Mouse (Mus musculus): Measurements from ENCODE around the gene Cdc42ep1. TPM values are rescaled to one million over a fixed set of nuclear protein-coding genes. Genes with fewer than 3 reads are reported as not detected.

The Cdc42ep1 gene
- total and polyA plus RNA-seq, 3 experiments: 0.04 to 1.7 TPM; not detected in 1

- Histone ChIP-seq H3K9ac (ENCODE audit: control insufficient read depth, low read depth, low read length, poor library complexity, severe bottlenecking) (no peak overlapping the region), H3K27ac (ENCODE audit: control insufficient read depth, low read depth, low read length) (no peak overlapping the region)
- TF ChIP-seq NELFE (IDR thresholded peaks at IDR 0.05; ENCODE audit: low read depth, low read length) (no peak), POLR2AphosphoS5 (IDR thresholded peaks at IDR 0.05; ENCODE audit: borderline replicate concordance, low read depth, low read length) (no peak), ZKSCAN1 (IDR thresholded peaks at IDR 0.05; ENCODE audit: low read depth, low read length) (no peak), E2F4 (IDR thresholded peaks at IDR 0.05; ENCODE audit: borderline replicate concordance, low read depth, low read length) (no peak), POLR2A (IDR thresholded peaks at IDR 0.05; ENCODE audit: control insufficient read depth in 1 of 2, insufficient read depth in 1 of 2, low read depth in 1 of 2, low read length in 2 of 2, poor library complexity in 1 of 2) (no peak), EP300 (IDR thresholded peaks at IDR 0.05; ENCODE audit: low read depth in 1 of 2, low read length in 2 of 2) (no peak)
These were observed 33.1 kb downstream of the Cdc42ep1 start for GRCm38 (mm10) chr15:78875537-78875936.

GRCm38 (mm10) chr15:78876258-78876696, 33.9 kb downstream of the Cdc42ep1 start:
- DNase-seq (ENCODE audit: low read depth, low spot score): peak; percentile 84
- TF ChIP-seq POLR2AphosphoS5 (IDR thresholded peaks at IDR 0.05; ENCODE audit: borderline replicate concordance, low read depth, low read length) (no peak), ETS1 (IDR thresholded peaks at IDR 0.05; ENCODE audit: low read depth, low read length) (peak; percentile 65), MAX (IDR thresholded peaks at IDR 0.05; ENCODE audit: low read length) (peak; percentile 59; the same call in 1 of the 2 replicates), EP300 (IDR thresholded peaks at IDR 0.05; ENCODE audit: low read depth in 1 of 2, low read length in 2 of 2) (peak; percentile 69 to 74), MAZ (IDR thresholded peaks at IDR 0.05; ENCODE audit: low read depth, low read length) (no peak), TCF12 (IDR thresholded peaks at IDR 0.05; ENCODE audit: low read depth, low read length) (peak; percentile 87), BHLHE40 (IDR thresholded peaks at IDR 0.05; ENCODE audit: borderline replicate concordance, low read depth, low read length) (0 out of 2 replicates have a peak, but pooled peaks have one; percentile 13), USF2 (IDR thresholded peaks at IDR 0.05; ENCODE audit: borderline replicate concordance in 1 of 2, insufficient read depth in 1 of 2, low read depth in 1 of 2, low read length in 2 of 2) (no peak), NELFE (IDR thresholded peaks at IDR 0.05; ENCODE audit: low read depth, low read length) (no peak), SIN3A (IDR thresholded peaks at IDR 0.05; ENCODE audit: low read length) (peak; percentile 0), GATA1 (IDR thresholded peaks at IDR 0.05; ENCODE audit: low read depth, low read length) (peak; percentile 84), USF1 (IDR thresholded peaks at IDR 0.05; ENCODE audit: low read depth, low read length) (no peak), HCFC1 (IDR thresholded peaks at IDR 0.05; ENCODE audit: low read depth, low read length) (0 out of 2 replicates have a peak, but pooled peaks have one; percentile 18), ZNF384 (IDR thresholded peaks at IDR 0.05; ENCODE audit: low read depth, low read length) (peak; percentile 76), TAL1 (IDR thresholded peaks at IDR 0.05; ENCODE audit: low read length) (peak; percentile 42; the same call in 1 of the 2 replicates), ZMIZ1 (IDR thresholded peaks at IDR 0.05; ENCODE audit: low read depth, low read length) (no peak), CTCF (IDR thresholded peaks at IDR 0.05 in 2 of 3, conservative IDR thresholded peaks at IDR 0.05 in 1 of 3; ENCODE audit: control insufficient read depth in 1 of 3, insufficient read depth in 1 of 3, low read depth in 2 of 3, low read length in 3 of 3, poor library complexity in 1 of 3, severe bottlenecking in 1 of 3) (peak; percentile 55 to 71 (median 56)), ELF1 (IDR thresholded peaks at IDR 0.05; ENCODE audit: low read depth, low read length) (no peak), JUND (IDR thresholded peaks at IDR 0.05; ENCODE audit: low read depth, low read length) (no peak), RCOR1 (IDR thresholded peaks at IDR 0.05; ENCODE audit: low read depth, low read length) (peak; percentile 54)
- Histone ChIP-seq H3K4me3 (ENCODE audit: control insufficient read depth in 1 of 2, insufficient read depth in 1 of 2, low read depth in 2 of 2, low read length in 2 of 2) (peak overlapping the region; percentile 62 to 70), H3K27ac (ENCODE audit: control insufficient read depth, low read depth, low read length) (peak overlapping the region; percentile 94), H3K27me3 (ENCODE audit: control insufficient read depth in 1 of 2, insufficient read depth in 2 of 2, low read length in 2 of 2) (no peaks in the 10 kb centered on the region), H3K36me3 (ENCODE audit: control insufficient read depth in 1 of 2, insufficient read depth in 2 of 2, low read length in 2 of 2) (peaks cover 0 to 8% of the 10 kb centered on the region in 2 experiments; a peak in 2 of 4 replicates), H3K79me2 (ENCODE audit: control insufficient read depth, insufficient read depth, low read length, poor library complexity) (peaks cover 9% of the 10 kb centered on the region), H3K4me1 (ENCODE audit: control insufficient read depth in 1 of 2, insufficient read depth in 2 of 2, low read length in 2 of 2) (peaks cover 2 to 6% of the 10 kb centered on the region in 2 experiments; a peak in 3 of 4 replicates), H3K9ac (ENCODE audit: control insufficient read depth, low read depth, low read length, poor library complexity, severe bottlenecking) (peak overlapping the region; percentile 75), H3K9me3 (replicated peaks; ENCODE audit: insufficient read depth, low read length) (no peaks in the 10 kb centered on the region)

More at GRCm38 (mm10) chr15:78875537-78875936, 33.1 kb downstream of the Cdc42ep1 start:
- H3K4me1 ChIP-seq (ENCODE audit: control insufficient read depth in 1 of 2, insufficient read depth in 2 of 2, low read length in 2 of 2): peaks cover 2 to 6% of the 10 kb centered on the region in 2 experiments; a peak in 3 of 4 replicates
- H3K9me3 ChIP-seq (replicated peaks; ENCODE audit: insufficient read depth, low read length): no peaks in the 10 kb centered on the region
- no peaks in the 10 kb centered on the region for H3K27me3 ChIP-seq (ENCODE audit: control insufficient read depth in 1 of 2, insufficient read depth in 2 of 2, low read length in 2 of 2)
- peaks cover 0 to 8% of the 10 kb centered on the region in 2 experiments; a peak in 2 of 4 replicates for H3K36me3 ChIP-seq (ENCODE audit: control insufficient read depth in 1 of 2, insufficient read depth in 2 of 2, low read length in 2 of 2)
- peaks cover 9% of the 10 kb centered on the region for H3K79me2 ChIP-seq (ENCODE audit: control insufficient read depth, insufficient read depth, low read length, poor library complexity)
- no peak for DNase-seq (ENCODE audit: low read depth, low spot score)
- H3K4me3 ChIP-seq (ENCODE audit: control insufficient read depth in 1 of 2, insufficient read depth in 1 of 2, low read depth in 2 of 2, low read length in 2 of 2): no peak overlapping the region

Measured in MEL (cell line).